Mouse (Mus musculus): ENCODE measurements around the gene Rab5if. TPM values are rescaled to one million over a fixed set of nuclear protein-coding genes. Genes with fewer than 3 reads are reported as not detected.
A peak's percentile ranks its signal among the peaks of the same experiment; 100 is the strongest.
"Not testable (repeated sequence)": the region's sequence is repeated elsewhere in the genome, so short reads cannot be mapped to it uniquely, and the experiment has no call there.

Rab5if gene
- polyA plus RNA-seq, 1 experiment, result 118 TPM

DNA sequence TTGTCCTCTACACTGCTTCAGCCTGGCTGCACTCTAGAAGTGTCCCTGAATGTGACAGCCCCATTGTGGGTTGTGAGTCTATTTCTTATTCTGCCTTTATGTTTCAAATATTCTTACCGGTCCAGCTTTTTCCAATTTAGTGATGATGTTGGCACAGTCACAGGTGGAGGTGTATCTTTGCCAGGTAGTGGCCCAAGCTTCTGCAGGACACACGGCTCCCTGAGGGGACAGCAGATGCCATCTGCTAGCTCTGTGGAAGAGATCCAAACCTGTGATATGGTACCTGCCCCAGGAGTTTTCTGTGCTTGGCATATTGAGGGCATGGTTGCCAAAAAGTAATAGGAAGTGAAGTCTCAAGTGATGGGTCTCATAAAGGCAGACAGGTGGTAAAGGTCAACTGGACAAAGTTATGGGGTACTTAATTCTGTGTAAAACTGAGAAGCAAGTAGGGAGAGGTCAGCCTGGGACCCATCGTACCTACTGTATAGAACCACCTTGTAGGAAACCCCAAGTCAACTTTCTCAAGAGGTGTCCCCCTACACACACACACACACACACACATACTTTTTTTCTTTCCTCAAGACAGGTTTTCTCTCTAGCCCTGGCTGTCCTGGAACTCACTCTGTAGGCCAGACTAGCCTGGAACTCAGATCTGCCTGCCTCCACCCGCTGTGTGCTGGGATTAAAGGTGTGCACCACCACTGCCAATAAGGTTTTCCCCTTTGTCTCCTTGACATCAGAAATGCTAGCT is 12.0 kb downstream of the Rab5if start:
- DNase-seq (ENCODE audit: low read depth), result no peak
- no peak for TF ChIP-seq CTCF (IDR thresholded peaks at IDR 0.05; ENCODE audit: borderline replicate concordance, extremely low read depth, insufficient read depth, insufficient read length)
- TF ChIP-seq POLR2A (IDR thresholded peaks at IDR 0.05; ENCODE audit: borderline replicate concordance, extremely low read depth, insufficient read depth, insufficient read length, poor library complexity, severe bottlenecking), result no peak

DNA sequence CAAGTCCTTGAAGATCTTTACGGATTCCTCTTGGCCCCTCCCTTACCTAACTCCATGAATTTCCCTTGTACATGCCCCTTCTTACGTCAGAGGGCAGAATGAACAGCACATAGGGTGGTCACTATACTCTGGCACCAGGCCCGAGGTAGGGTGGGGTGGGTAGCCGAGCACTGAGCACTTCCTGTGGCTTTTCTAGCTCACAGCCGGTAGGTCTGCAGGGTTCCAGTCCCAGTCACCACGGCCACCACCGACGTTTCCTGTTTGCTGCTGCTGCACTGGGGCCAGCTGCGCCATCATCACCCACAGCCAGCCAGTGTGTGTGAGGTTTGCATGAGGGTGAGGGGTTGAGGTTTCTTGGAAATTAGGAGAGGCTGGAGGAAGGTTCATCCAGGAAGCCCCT is 14.8 kb downstream of the Rab5if start:
- no peak for TF ChIP-seq POLR2A (IDR thresholded peaks at IDR 0.05; ENCODE audit: borderline replicate concordance, extremely low read depth, insufficient read depth, insufficient read length, poor library complexity, severe bottlenecking)
- no peak for TF ChIP-seq CTCF (IDR thresholded peaks at IDR 0.05; ENCODE audit: borderline replicate concordance, extremely low read depth, insufficient read depth, insufficient read length)

DNA sequence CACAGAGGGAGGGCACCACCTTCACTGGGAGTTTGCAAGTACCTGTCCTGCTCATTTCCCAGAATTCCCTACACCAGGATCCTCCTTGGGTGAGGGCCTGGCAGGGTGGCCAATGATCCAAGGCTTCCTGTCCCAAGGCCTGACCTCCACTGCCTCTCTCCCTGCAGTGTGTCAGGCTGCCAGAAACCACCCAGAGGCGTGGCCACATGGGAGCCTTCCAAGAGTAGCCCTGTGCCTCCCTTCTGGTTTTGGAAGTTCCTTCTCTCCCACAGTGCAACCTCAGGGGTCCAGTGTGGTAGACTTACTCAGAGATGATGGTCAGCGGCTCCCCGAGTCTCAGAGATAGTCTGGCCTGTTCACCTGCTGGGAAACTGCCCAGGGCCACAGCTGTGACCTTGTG is 16.6 kb downstream of the Rab5if start:
- DNase-seq (ENCODE audit: low read depth), result no peak
- no peak for TF ChIP-seq CTCF (IDR thresholded peaks at IDR 0.05; ENCODE audit: borderline replicate concordance, extremely low read depth, insufficient read depth, insufficient read length)
- TF ChIP-seq POLR2A (IDR thresholded peaks at IDR 0.05; ENCODE audit: borderline replicate concordance, extremely low read depth, insufficient read depth, insufficient read length, poor library complexity, severe bottlenecking), result no peak

More for the DNA sequence above, 14.8 kb downstream of the Rab5if start:
- no peak for DNase-seq (ENCODE audit: low read depth)

DNA sequence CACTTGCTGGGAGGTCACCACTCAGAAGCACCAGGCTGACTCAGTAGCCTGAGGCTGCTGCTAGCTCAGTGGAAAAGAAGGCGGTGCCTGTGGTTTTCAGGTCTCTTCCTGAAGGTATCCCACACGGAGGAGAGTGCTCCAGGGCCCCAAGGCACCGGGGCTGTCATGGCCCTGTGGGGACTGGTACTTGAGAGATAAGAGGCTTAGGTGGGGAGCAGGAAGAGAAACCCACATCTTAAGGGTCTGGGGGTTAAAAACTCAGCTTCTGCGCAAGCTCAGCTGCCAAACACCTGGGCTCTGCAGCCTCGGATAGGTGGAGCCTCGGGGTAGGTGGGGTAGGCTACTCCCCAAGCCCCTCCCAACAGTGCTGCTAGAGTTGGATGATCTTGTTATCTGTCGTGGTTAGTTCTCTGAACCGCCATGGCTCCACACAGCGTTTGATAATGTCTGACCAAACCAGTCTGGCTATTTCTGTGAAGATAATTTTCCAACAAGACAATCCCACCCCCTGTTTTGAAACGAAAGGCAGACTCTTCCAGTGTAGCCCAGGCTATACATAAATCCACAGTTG is 19.6 kb downstream of the Rab5if start:
- no peak for DNase-seq (ENCODE audit: low read depth)
- TF ChIP-seq POLR2A (IDR thresholded peaks at IDR 0.05; ENCODE audit: borderline replicate concordance, extremely low read depth, insufficient read depth, insufficient read length, poor library complexity, severe bottlenecking) (no peak), CTCF (IDR thresholded peaks at IDR 0.05; ENCODE audit: borderline replicate concordance, extremely low read depth, insufficient read depth, insufficient read length) (no peak)

DNA sequence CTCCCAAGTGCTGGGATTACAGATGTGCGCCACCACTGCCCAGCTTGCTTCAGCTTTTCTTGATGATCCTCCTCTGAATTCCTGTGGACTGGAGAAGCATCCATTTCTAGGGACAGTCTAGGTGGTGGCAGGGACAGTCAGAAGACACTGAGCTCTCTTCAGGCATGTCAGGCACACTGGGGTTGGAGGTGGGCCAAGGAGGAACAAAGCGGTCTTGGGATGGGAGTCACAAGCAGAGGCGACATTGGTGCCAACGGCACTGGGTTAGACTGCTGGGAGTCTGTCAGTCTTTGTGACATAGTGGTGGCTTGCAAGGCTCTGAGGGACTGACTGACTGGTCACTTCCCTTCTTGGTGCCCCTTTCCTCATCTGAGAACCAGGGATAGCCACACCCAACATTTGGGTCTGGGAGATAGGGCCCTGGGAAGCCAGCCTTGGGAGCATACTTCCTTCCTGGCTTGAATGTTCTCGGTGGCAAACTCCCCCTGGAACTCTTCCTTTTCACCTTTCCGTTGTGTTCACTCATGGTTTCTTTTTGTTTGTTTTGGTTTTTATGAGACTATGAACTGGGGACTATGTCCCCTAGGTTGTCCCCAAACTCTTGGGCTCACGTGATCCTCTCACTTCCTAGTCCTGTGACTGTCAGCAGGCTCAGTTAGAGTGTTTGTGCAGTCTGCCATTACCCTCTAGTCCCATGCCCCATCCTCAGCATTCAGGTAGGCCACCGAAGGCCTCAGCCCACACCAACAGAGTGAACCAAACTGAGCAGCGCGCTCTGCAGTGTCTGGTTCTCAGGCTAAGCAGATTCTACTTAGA is 21.7 kb downstream of the Rab5if start:
- no peak for TF ChIP-seq CTCF (IDR thresholded peaks at IDR 0.05; ENCODE audit: borderline replicate concordance, extremely low read depth, insufficient read depth, insufficient read length)
- TF ChIP-seq POLR2A (IDR thresholded peaks at IDR 0.05; ENCODE audit: borderline replicate concordance, extremely low read depth, insufficient read depth, insufficient read length, poor library complexity, severe bottlenecking), result no peak
- DNase-seq (ENCODE audit: low read depth), result no peak

DNA sequence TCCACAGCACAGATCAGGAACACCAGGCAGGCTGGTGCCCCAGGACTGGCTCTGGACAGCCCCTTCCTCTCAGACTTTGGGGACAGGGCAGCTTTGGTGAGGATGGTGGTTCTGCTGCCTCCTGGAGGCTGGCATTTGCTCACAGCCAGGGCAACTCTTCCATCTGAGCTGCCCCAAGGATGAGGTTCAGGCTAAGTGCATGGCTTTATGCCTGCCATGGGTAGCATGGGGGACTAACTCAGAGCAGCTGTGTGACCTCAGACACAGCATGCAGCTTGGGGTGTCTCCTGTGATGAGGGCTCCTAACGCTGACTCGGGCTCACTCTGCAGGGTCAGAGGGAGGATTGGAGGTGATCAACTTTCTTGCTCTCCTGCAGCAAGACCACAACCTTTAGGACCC is 22.7 kb downstream of the Rab5if start:
- DNase-seq (ENCODE audit: low read depth), result not testable (repeated sequence)

DNA sequence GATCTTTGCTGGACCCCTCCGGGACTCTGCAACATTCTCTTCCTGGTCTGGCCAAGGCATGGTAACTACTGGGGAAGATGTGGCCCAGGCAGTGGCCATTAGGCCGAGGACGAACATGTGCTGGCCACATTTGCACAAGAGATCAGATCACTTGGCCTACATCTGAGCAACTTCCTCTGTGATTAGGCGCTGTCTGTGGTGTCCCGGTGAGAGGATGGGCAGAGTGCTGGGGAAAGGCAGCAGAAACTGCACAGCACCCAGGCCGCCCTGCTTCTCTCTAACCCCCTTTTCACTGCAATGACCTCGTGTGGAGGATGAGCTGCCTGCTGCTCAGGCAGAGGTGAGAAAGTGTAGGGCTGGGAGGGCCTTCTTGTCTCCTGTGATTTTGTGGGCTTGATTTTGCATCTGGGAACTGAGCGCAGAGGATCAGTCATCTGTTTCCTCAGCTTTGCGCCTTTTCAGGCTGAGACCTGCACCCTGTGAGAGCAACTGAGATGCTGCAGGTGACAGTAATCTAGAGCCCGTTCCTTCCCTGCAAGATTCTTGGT is 23.2 kb downstream of the Rab5if start:
- TF ChIP-seq POLR2A (IDR thresholded peaks at IDR 0.05; ENCODE audit: borderline replicate concordance, extremely low read depth, insufficient read depth, insufficient read length, poor library complexity, severe bottlenecking) (no peak), CTCF (IDR thresholded peaks at IDR 0.05; ENCODE audit: borderline replicate concordance, extremely low read depth, insufficient read depth, insufficient read length) (no peak)
- no peak for DNase-seq (ENCODE audit: low read depth)

DNA sequence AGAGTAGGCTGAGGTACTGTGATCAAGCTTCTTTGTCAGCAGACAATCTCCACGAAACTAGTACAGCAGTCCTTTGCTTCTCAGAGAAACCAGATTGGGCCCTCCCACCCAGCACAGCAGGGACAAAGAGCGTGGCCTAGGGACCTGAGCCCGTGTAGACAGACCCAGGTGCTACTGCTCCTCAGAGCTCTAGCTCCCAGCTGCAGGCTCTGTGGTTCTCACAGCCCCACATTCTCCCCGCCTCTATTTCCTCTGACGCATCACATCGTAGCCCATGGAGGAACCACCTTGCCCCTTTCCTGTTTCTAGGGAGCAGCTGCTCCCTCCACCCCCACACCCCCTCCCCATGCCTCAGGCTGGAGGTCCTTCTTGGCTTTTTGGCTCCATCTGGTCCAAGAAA is 24.1 kb downstream of the Rab5if start, which contains the start of gene Sla2:
Sla2 (minus strand) TSS at position 176 of the 400 bp plus-strand sequence.
- TF ChIP-seq CTCF (IDR thresholded peaks at IDR 0.05; ENCODE audit: borderline replicate concordance, extremely low read depth, insufficient read depth, insufficient read length) (no peak), POLR2A (IDR thresholded peaks at IDR 0.05; ENCODE audit: borderline replicate concordance, extremely low read depth, insufficient read depth, insufficient read length, poor library complexity, severe bottlenecking) (no peak)

DNA sequence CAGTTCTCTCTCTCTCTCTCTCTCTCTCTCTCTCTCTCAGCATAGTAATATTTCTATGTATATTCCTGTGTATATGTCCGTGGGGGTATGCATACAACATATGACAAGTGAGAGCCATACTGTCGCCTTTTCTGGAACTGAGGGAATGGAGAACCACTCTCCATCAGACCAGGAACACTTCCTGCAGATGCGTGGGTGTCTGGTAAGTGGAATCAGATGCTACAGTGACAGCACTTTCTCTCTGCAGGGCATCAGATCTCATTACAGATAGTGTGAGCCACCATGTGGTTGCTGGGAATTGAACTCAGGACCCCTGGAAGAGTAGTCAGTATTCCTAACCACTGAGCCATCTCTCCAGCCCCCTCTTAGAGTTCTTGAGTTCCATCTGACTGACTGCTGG is 25.6 kb downstream of the Rab5if start:
- DNase-seq (ENCODE audit: low read depth), result no peak
- TF ChIP-seq POLR2A (IDR thresholded peaks at IDR 0.05; ENCODE audit: borderline replicate concordance, extremely low read depth, insufficient read depth, insufficient read length, poor library complexity, severe bottlenecking) (no peak), CTCF (IDR thresholded peaks at IDR 0.05; ENCODE audit: borderline replicate concordance, extremely low read depth, insufficient read depth, insufficient read length) (no peak)

More for the DNA sequence above, 24.1 kb downstream of the Rab5if start, which contains the start of gene Sla2:
- no peak for DNase-seq (ENCODE audit: low read depth)

DNA sequence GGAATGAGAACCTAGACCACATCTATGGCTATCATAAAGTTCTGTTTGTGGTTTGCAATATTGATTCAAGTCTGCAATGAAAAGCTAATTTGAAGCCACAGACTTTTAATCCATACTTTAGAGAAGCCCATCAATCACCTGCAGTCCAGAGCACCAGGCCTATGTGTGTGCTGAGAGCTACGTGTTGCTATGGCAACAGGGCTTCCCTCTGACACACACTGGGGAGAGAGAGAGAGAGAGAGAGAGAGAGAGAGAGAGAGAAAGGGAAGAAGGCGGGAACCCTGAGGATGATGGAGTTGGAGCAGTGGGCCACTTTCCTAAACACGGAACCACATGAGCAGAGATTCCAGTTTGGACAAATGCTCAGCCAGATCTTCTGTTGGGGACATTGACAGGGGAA is 29.3 kb downstream of the Rab5if start:
- no peak for TF ChIP-seq CTCF (IDR thresholded peaks at IDR 0.05; ENCODE audit: borderline replicate concordance, extremely low read depth, insufficient read depth, insufficient read length)
- peak; percentile 82 for DNase-seq (ENCODE audit: low read depth)

DNA sequence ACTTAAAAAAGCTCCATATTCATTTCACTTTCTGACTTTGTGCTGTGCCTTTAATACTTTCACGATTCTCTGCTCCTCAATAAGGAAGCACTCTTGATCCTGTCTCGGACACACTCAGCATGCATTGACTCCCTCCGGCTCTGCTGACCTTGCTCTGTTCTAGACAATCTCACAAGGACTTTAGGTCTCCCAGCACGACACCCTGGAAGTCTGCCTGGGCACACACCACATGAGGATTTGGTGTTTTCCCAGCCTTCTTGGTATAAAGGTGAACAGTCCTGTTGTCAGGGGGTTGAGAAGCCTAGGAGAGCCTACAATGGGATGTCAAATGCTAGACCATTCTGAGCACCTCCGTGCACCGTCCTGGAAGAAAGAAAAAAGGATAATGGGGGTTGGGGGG is 29.9 kb downstream of the Rab5if start:
- no peak for TF ChIP-seq CTCF (IDR thresholded peaks at IDR 0.05; ENCODE audit: borderline replicate concordance, extremely low read depth, insufficient read depth, insufficient read length)
- TF ChIP-seq POLR2A (IDR thresholded peaks at IDR 0.05; ENCODE audit: borderline replicate concordance, extremely low read depth, insufficient read depth, insufficient read length, poor library complexity, severe bottlenecking), result no peak
- no peak for DNase-seq (ENCODE audit: low read depth)

Data from brain, embryonic 14.5 days (tissue).